Mouse (Mus musculus) neutrophil, adult 83 days (primary cell): Measurements from ENCODE around the gene Rhpn2. TPM values are rescaled to one million over a fixed set of nuclear protein-coding genes. Genes with fewer than 3 reads are reported as not detected.

Experiments used
- total RNA-seq, 2 experiments: library from RNA; stranded (reverse); gene quantifications; one replicate each; pipeline ENCODE4 v1.2.4; 2023

Rhpn2 gene
- total RNA-seq, result under 1 TPM; 0.13 to 0.72 TPM

GRCm38 (mm10) chr7:35333692-35334526 is at the start of gene Rhpn2:
Gene Rhpn2, plus strand, starts transcription at chr7:35334170.

GRCm38 (mm10) chr7:35317729-35318609 is 16.0 kb upstream of the Rhpn2 start, which contains the start of gene Gpatch1:
Gene Gpatch1, minus strand, starts transcription at chr7:35318440.

GRCm38 (mm10) chr7:35396542-35397168 is 62.7 kb downstream of the Rhpn2 start, which contains the start of the genes Faap24 and Cep89:
Gene Faap24, minus strand, starts transcription at chr7:35396836.
Gene Cep89, plus strand, starts transcription at chr7:35397035.

Other genes starting within 250 kb of the Rhpn2 start
- 10 to 100 TPM; 61.3 to 71.8 TPM for gene Cebpa, start 214.9 kb upstream of the Rhpn2 start, total RNA-seq
- not detected for gene Slc7a10, start 147.8 kb upstream of the Rhpn2 start, total RNA-seq
- gene Lrp3, start 118.7 kb upstream of the Rhpn2 start, total RNA-seq, result under 1 TPM in 1 of 2 experiments, not detected in 1; 0.09 TPM
- gene Gpatch1, start 15.7 kb upstream of the Rhpn2 start, total RNA-seq, result 1 to 10 TPM; 7.6 to 9.3 TPM
- 1 to 10 TPM; 6.8 to 8.1 TPM for gene Faap24, start 62.7 kb downstream of the Rhpn2 start, total RNA-seq
- gene Cep89, start 62.9 kb downstream of the Rhpn2 start, total RNA-seq, result 10 to 100 TPM; 10.8 to 12.0 TPM
- not detected for gene Slc7a9, start 114.6 kb downstream of the Rhpn2 start, total RNA-seq
- not detected for gene Tdrd12, start 203.6 kb downstream of the Rhpn2 start, total RNA-seq
- gene Nudt19, start 222.1 kb downstream of the Rhpn2 start, total RNA-seq, result 10 to 100 TPM; 12.0 to 15.9 TPM